Mouse (Mus musculus) layer of hippocampus, postnatal 25 days (tissue): ENCODE data around the gene Tspo. TPM values are rescaled to one million over a fixed set of nuclear protein-coding genes. Genes with fewer than 3 reads are reported as not detected.

Experiments used
- DNase-seq, 2 experiments: peaks; one replicate each; pipeline ENCODE4 v3.0.0; 2022; ENCODE audit warnings: mixed read lengths in 2 of 2, low spot score in 1 of 2; ENCODE audit errors: extremely low spot score in 1 of 2
- microRNA-seq, 2 experiments: library from miRNA; unstranded; fragments of <30 nt; microRNA quantifications; one replicate each; pipeline ENCODE4 v1.2.0; 2021
- total RNA-seq, 2 experiments: library from RNA; stranded (reverse); gene quantifications; 2 replicates each; pipeline ENCODE4 v1.2.3; 2021

The Tspo gene
- total RNA-seq, 2 experiments from 2014 or later = 3.5 to 4.6 TPM

- DNase-seq = peak; percentile 40 to 60
Measured at GRCm38 (mm10) chr15:83607115-83607802, 43.9 kb downstream of the Tspo start.

- DNase-seq = no peak
Measured at GRCm38 (mm10) chr15:83615245-83615644, 51.9 kb downstream of the Tspo start.

Small RNA genes within 50 kb of the gene (microRNA-seq; reads per million reads assigned to microRNA genes)
- 0 reads per million in 2 experiments for gene Gm24575

Other genes with a start within 250 kb of the Tspo start
- 10 to 100 TPM; 18.0 to 18.3 TPM for gene Arfgap3, start 213.3 kb upstream of the Tspo start, total RNA-seq
- gene Pacsin2, start 99.0 kb upstream of the Tspo start, total RNA-seq = 10 to 100 TPM; 69.7 to 75.6 TPM
- gene Ttll1, start 52.7 kb upstream of the Tspo start, total RNA-seq = 10 to 100 TPM; 38.1 to 39.1 TPM
- not detected for gene Bik, start 36.7 kb upstream of the Tspo start, total RNA-seq
- gene Mcat, start 195 bp downstream of the Tspo start, total RNA-seq = 10 to 100 TPM; 26.3 to 29.5 TPM
- gene Ttll12, start 31.6 kb downstream of the Tspo start, total RNA-seq = 10 to 100 TPM; 13.2 to 13.5 TPM
- 10 to 100 TPM; 16.7 to 19.3 TPM for gene Scube1, start 161.4 kb downstream of the Tspo start, total RNA-seq
- gene Mpped1, start 215.9 kb downstream of the Tspo start, total RNA-seq = 100 to 1,000 TPM; 165 to 177 TPM